Mouse (Mus musculus) CH12F3 (cell line): ENCODE data around the gene Tecpr2.

ENCODE experiments used
- in situ Hi-C: fragments of 300-500 bp; cut with MboI; formaldehyde crosslinking; loops from 2 replicates; pipeline ENCODE4 v1.14.3; 2020; ENCODE audit warnings: low sequenced_read_pairs

The Tecpr2 gene

DNA sequence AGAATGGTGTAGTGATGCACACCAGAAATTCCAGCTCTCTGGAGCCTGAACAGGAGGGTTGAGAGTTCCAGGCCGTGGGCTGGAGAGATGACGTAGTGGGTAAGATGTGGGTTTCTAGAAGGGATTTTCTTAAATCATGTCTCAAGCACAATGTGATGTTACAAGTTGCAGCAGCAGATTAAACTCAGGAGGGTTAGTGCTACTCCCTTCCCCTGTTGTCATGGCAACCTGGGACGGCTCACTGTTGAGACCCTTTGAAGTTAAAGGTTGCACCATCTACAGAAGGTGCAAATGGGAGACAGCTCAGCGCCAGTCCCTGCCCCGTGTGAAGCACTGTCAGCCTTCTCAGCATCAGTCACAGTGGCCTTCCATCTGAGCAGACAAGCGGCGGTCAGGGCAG, 27.8 kb upstream of the Tecpr2 start:
- in situ Hi-C loops: no loop called here

DNA sequence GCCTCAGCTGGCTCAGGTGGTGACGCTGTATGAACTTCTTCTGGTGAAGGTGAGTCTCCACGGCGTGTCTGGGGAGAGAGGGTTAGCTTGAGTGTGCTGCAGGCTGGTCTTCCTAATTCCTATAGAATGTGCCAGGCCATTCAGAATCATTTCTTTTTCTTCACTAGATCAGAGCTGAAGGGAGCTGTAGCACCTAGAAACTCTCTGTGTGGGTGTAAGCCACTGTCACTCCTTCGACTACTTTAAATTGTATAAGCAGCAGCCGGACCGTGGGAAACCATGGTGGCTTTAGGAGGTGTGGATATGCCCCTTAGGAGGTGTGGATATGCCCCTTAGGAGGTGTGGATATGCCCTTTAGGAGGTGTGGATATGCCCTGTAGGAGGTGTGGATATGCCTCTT, 25.1 kb upstream of the Tecpr2 start:
- in situ Hi-C loops: no loop called here

DNA sequence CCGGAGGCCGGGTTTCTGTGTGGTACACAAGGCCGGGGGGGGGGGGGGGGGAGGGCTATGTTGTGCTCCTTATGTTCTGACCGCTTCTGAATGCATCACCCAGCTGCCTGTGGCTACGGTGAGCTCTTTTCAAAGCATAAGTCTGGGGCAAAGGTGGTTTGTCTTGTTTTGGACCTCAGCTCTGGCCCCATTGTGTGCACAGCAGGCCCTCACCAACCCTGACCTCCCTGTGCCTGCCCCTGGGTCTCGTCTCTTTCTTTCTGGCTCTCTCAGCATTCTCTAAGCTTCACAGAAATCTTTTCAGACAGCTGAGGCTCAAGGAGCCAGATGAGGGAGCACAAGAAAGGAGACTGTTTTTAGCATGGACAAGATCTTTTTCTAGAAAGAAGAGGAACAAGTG, 23.5 kb upstream of the Tecpr2 start:
- in situ Hi-C loops: no loop called here

DNA sequence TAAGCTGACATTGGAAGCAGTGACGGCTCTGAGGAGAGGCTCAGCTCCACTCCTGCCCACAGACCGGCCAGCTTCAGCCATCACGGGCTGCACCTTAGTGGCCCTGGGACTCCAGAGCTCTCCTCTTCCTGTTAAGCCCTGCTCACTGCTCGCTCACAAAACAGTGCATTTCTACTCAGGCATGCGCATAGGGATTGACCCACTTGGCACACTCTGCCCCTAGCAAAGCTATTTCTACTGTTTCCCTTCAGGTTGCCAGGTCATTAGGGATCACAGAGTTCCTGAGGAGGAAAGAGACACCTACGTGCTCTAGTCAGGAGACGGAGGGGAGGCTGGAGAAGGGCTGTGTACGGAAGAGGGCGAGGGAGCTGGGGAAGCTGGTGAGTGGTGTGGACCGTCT, 23.1 kb upstream of the Tecpr2 start:
- in situ Hi-C loops: no loop called here

DNA sequence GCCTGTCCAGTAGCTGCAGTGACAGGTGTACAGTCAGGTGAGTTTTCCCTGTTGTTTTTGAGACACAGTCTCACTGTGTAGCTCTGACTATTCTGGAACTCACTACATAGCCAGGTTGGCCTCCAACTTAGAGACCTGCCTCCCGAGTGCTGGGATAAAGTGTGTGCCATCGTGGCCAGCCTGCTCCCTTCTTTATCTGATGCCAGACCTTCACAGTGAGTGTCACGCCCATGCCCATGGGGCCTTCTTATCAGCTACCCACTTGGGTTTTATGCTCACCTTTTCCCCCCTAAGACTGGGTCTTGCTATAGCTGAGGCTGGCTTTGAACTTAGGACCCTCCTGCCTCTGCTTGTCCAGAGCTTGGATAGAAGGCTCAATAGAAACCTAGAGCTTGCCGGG, 19.0 kb upstream of the Tecpr2 start:
- in situ Hi-C loops: no loop called here

DNA sequence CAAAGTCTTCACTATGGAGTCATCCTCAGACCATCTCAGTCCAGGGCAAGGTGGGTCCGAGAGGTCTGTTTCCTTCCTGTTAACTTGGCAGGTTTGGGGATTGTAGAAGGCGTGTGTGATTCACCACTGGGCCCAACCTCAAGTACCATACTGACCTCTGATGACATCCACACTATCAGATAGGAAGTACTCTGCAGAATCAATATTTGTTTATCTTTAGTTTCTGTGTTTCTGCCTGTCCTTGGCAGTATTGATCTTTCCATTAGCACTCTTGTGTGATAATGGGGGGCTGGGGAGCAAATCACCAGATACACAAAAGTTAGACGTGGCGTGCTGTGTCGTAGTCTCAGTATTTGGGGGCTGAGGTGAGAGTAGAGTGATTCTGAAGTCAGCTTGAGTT, 17.8 kb upstream of the Tecpr2 start:
- in situ Hi-C loops: no loop called here

DNA sequence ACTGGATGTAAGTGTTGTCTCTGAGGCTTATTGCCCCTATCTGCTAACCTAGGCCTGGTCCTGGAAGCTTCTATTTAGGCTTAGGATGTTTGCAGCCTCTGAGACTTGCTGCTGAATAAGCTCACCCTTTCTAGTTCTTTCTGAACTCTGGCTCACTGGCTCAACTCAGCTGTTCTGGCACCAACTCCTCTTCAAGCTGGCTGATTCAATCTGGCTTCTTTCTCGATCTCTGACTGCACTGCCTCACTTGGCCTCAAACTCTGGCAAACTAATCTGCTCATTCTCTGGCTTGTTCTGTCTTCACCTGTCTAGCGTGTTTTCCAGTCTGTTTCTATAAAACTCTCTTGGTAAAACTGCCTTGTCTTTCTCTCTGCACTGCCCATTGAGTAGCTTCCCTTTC, 13.7 kb upstream of the Tecpr2 start:
- in situ Hi-C loops: no loop called here

DNA sequence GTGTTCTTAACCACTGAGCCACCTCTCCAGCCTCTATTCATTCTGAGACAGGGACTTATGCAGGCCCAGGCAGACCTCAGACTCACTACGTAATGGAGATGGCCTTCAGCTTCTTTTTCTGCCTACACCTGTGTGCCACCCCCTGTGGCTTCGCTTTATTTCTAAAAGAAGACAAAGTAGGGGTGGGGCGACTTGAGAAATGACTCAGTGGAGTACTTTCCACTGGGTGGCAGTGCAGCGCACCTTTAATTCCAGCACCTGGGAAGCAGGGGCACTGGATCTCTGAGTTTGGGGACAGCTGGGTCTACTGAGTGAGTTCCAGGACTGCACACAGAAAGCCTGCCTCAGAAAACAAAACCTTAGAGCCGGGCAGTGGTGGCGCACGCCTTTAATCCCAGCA, 6.8 kb upstream of the Tecpr2 start:
- in situ Hi-C loops: no loop called here

DNA sequence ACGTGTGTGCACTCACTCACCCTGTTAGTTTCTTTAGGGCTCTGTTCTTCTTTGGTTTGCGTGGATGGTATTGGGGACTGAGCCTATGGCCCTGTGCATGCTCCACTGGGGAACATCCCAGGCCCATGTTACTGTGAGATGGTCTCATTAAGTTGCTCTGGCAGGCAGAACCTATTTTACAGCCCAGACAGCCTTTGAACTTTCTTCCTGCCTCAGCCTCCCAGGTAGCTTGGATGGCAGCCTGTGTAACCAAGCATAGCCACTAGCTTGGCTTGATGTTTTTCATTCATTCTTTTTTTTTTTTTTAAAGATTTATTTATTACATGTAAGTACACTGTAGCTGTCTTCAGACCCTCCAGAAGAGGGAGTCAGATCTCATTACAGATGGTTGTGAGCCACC, 3.8 kb upstream of the Tecpr2 start:
- in situ Hi-C loops: no loop called here

DNA sequence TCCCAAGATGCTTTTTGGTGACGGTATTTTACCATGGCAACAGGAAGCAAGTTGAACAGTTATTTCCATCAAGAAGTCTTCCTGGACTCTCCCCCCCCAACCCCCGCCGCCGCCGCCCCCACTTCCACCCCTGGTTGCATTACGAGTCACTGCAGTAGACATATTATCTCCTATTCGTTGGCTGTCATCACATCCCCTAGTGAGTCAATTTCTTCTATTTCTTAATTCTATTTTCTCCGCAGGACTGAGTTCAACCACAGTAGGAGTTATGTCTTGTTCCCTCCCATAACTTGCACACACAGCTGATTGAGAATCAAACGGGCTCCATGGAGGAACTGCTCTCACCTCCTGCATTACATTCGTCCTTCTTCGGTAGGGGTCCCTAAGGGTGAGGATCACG, 958 bp upstream of the Tecpr2 start:
- in situ Hi-C loops: no loop called here

DNA sequence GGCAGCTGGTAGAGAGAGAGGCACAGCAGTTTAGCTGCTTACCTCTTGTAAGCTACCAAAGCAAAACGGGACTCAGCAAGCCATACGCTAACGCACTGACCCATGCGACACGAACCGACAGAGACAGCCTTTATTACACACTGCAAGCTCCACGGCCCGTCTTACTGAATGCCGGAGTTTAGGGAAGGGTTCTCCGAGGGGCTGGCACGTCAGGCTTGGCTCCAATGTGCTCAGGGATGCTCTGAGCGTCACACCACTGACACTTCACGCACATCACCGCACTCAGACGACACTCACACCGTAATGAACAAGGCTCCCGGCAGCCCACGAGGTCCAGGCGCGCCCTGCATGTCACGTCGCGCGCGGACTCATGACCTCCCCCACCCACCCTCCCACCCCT, 458 bp upstream of the Tecpr2 start:
- in situ Hi-C loops: no loop called here

DNA sequence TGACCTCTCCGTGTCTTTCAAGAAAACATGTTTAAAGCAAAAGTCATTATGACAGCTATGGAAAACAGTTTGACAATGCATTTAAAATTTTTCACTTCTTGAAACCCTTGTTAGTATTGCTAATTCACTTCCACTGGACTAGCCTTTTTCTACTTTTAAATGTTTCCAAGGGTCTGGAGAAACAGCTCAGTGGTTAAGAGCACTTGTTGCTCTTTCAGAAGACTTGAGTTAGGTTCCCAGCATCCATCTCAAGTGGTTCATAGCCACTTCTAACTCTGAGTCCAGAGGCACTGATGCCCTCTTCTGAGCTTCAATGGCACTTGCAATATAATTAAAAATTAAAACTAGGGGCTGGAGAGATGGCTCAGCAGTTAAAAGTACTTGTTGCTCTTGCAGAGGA, 2.8 kb downstream of the Tecpr2 start:
- in situ Hi-C loops: no loop called here

DNA sequence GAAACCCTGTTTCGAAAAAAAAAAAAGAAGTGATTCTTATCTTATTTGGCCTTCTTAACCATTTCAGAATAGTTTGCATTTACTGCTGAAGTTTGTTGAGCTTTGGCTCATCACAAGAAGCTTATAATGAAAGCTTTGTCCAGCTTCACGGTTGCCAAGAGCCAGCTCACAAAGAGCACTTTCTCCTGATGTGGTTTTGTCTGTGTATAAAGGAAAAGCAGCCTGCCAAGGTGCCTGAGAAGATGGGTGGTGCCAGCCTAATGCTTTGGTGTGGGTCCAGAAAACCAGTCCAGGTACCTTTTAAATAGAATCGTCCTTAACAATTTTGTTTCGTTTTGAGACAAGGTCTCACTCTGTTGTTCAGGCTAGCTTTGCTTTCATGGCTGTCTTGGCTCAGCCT, 13.0 kb downstream of the Tecpr2 start:
- in situ Hi-C loops: no loop called here

DNA sequence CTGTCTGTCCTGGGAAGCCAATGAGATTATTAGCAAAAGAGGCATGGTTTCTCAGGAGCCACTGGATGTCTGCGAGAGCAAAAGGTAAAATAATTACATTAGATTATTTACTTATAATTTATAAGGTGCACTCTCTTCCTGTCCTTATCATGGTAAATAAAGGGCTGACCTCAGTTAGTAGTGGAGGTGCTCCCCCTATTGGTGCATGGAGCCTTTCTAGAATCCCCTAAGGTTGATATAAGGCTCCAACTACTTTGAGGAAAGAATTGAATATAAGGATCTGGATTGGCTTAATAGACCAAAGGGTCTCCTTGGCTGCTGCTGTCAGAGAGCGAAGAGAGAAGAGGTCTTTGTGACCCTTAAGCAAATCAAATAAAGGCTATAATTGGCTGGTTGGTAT, 14.5 kb downstream of the Tecpr2 start:
- in situ Hi-C loops: no loop called here

DNA sequence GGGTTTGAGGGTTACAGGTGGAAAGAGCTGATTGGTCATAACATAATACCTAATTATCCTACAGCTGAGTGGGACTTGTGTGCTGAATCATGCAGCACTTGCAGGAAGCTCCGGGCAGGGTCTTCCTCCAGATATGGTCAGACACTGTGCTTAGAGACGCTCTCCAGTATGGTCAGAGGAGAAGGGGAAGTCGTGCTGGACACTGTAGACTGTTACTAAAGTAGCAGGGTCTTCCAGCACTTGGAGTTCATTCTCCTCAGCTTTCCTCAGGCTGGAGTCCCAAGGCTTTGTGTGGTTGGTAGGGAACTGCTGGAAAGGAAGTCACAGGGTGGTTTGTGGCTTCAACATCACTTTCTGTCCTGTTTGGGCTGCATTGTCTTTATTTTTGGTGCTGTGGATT, 18.8 kb downstream of the Tecpr2 start:
- in situ Hi-C loops: no loop called here

DNA sequence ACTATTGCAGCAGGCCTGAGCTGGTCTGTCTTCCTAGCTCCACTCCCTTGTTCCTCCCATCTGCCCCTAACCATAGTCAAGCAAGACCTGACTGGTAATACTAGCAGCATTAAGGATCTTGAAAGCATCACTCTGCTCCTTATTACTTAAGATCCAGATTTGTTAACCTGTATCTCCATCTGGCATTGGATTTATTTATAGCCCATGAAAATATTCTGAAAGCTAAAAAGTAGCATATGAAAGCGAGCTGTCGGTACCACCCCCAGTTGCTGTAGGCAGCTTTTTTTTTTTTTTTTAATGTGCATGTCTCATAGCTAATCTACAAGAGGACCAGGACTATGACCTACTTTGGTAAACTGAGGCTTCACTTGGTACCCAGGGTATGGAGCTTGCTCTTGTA, 20.9 kb downstream of the Tecpr2 start:
- in situ Hi-C loops: no loop called here

DNA sequence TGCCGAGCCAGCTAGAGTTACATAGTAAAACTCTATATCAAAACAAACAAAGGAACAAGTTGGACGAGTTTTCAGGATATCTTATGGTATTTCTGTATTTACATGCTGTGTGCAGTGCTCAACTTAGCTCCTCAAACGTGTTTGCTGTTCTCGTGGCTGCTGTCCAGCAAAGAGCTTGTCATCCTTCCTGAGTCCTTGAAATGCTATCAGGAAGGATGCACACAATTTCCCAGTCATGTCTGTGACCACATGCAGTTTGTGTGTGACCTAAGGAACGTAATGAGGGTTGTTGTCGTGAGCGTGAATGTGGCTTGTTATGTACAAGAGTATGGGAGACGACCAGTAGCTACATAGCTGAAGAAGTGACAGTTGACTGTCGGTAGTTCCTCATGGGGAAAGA, 26.7 kb downstream of the Tecpr2 start:
- in situ Hi-C loops: no loop called here

DNA sequence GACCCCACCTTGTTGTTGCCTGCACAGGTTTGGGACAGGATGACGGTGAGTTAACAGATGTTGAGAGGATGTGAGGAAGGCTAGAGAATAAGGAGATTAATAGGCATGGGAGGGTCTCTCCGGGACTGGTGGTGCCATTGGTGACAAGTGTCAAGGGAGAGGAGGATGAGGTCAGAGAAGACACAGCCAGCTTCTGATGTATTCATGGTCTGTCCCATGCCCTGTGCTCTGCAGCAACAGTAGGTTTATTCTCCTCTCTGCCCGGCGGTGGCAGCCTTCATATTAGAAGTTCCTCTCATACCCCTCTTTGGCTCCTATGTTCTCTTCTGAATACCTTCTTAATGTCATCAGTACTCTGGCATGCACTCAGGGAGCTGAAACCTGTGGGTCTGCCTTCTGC, 31.2 kb downstream of the Tecpr2 start:
- in situ Hi-C loops: no loop called here

DNA sequence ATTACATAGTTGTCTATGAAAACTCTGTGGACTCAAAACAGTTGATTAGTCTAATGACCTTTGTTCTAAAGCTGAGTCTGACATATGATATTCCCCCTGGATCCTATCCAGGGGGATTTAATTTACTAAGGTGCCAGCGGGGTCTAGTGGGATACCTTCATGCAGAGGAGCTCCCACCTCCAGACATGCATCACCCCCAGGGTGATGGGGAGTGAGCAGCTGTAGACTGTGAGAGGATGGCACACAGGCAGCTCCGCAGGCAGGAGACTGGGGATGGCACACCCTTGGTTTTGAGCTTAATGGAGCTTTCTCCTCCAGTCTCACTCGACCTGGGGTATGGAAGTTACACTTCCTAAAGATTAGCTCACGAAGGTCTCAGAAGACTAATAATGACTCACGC, 32.5 kb downstream of the Tecpr2 start:
- in situ Hi-C loops: no loop called here

DNA sequence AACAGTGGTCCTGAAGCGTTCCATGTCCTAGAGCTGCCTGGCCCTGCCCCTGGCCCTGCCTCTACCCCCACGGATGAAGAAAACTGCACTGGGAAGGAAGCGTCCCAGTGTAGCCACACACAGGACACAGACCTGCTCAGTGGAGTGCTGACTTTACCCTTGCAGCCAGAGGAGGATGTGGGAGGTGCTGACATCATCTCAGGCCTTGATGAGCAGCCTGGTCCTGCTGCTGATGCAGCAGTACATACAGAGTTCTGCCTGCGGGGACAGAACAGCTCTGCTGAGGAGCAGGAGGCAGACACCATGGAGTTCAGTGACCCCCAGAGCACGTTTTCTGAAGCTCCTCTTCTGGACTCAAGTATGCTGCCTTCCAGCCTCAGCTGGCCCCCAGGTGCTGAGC, 43.8 kb downstream of the Tecpr2 start:
- in situ Hi-C loops: no loop called here

DNA sequence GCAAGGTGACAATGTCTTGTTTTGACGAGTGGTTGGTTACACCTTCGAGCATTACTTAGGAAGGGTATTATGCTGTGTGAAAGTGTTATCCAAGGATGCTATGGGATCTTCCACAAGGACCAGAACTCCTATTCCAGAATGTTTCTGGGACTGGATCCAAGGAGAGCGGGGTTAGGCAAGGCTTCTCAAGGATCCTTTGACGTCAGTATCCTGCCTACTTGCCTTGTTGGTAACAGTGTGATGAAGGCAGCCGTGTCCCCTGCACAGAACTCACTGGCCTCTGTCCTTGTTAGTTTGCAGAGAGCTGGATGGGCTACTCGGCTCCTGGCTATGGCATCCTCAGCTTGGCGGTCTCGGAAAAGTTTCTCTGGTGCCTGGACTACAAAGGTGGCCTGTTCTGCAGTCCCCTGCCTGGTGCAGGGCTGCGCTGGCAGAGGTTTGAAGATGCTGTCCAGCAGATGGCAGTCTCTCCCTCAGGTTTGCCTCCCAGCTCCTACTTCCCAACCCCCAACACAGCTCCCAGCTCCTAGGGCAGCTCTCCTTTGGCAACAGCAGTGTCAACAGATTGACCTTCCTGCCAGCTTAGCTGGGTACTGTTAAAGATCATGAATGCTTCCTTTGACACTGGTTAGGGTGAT, 47.0 kb downstream of the Tecpr2 start:
- in situ Hi-C loops: no loop called here

DNA sequence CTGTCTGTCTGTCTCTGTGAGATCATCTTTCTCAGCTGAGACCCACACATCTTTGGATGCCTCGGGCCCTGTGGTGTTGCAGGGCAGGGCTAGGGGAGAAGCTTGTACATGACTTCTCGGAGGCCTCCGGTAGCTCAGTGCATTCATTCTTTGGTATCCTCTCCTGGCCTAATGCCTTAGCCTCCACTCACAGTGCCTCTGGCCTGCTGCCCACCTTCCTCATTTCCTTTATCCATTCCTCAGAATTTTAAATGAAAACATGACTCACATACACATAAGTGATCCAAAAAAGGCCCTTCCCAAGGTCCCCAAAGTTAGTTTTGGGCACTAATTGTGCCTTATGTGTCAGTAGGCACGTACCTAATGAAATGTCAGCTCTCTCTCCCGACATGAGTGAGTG, 48.4 kb downstream of the Tecpr2 start:
- in situ Hi-C loops: no loop called here

DNA sequence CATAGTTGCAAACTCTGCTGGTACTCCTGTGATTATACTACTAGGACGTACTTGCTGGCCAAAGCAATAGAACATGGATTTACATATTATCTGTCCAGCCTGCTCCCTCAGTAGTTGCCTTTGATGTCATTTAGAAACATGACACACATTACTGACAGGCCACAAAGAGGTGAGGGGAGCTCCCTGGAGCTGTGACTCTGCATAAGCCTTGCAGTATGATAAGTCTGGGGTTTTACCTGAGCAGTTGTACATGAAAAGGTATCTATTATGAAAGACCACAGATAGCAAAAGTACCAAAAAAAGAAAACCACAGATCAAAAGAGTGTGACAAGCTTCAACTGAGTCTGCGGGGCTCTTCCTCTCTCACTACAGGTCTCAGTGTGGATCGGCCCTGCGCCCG, 50.3 kb downstream of the Tecpr2 start:
- in situ Hi-C loops: no loop called here

DNA sequence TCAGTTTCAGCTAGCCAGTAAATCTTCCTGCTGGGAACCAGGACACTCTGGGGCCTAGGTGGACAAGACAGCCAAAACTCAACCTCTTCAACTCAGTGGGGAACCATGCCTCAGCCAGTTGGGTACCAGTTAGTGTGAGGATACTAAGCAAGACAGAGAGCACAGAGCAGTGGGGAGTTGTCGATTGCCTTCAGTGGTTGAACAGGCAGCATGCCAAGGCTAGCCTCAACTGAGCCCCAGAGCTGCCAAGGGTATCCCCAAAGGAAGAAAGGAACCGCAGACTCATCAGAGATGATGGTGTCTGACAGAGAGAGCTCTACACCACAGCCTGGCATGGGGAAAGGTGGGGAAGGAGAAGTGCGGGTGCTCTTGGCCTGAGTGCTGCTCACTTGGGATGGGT, 51.8 kb downstream of the Tecpr2 start:
- in situ Hi-C loops: no loop called here
